Mouse (Mus musculus) embryonic facial prominence, embryonic 15.5 days (tissue): ENCODE results near the gene Gm20388. TPM values are rescaled to one million over a fixed set of nuclear protein-coding genes. Genes with fewer than 3 reads are reported as not detected.

ENCODE experiments used
- ATAC-seq: fragments of 200-750 bp; cut with Nextera tagmentation; 2 replicates; pipeline ENCODE4 v1.8.0; 2017; ENCODE audit warnings: low read depth, moderate TSS enrichment; ENCODE audit not compliant: insufficient number of reproducible peaks, low FRiP score, low TSS enrichment
- H3K27ac ChIP-seq: fragments of 300-500 bp; sonication (generic); replicated peaks from 2 replicates; pipeline ENCODE4 v1.5.1; 2015; ENCODE audit warnings: mild to moderate bottlenecking, inconsistent platforms
- H3K27me3 ChIP-seq: fragments of 300-500 bp; sonication (generic); 2 replicates; pipeline ENCODE4 v1.6.1; 2015; ENCODE audit warnings: inconsistent platforms
- H3K36me3 ChIP-seq: fragments of 300-500 bp; sonication (generic); 2 replicates; pipeline ENCODE4 v1.6.1; 2015; ENCODE audit warnings: mild to moderate bottlenecking, inconsistent platforms
- H3K4me1 ChIP-seq: fragments of 300-500 bp; sonication (generic); 2 replicates; pipeline ENCODE4 v1.6.1; 2015; ENCODE audit warnings: inconsistent platforms
- H3K4me2 ChIP-seq: fragments of 300-500 bp; sonication (generic); replicated peaks from 2 replicates; pipeline ENCODE4 v1.6.1; 2015; ENCODE audit warnings: mild to moderate bottlenecking, inconsistent platforms
- H3K4me3 ChIP-seq: fragments of 300-500 bp; sonication (generic); replicated peaks from 2 replicates; pipeline ENCODE4 v1.5.1; 2015; ENCODE audit warnings: mild to moderate bottlenecking, inconsistent platforms
- H3K9ac ChIP-seq: fragments of 300-500 bp; sonication (generic); 2 replicates; pipeline ENCODE4 v1.6.1; 2015; ENCODE audit warnings: inconsistent platforms
- H3K9me3 ChIP-seq: fragments of 300-500 bp; sonication (generic); replicated peaks from 2 replicates; pipeline ENCODE4 v1.6.1; 2016; ENCODE audit warnings: inconsistent platforms
- WGBS: fragments of 180-500 bp; shearing (Covaris S2); methylation state at CpG from one replicate; pipeline ENCODE4 v1.1.7; 2015; 5-methylcytosine and 5-hydroxymethylcytosine counted together
- polyA plus RNA-seq: library from polyadenylated mRNA; unstranded; fragments of >200 nt; fragmentation: Nextera tagmentation; extraction: Ambion mirVana; gene quantifications from 2 replicates; pipeline ENCODE4 v1.2.1, GENCODE M21; 2015

The Gm20388 gene
- polyA plus RNA-seq, 1 experiment from 2014 or later: 8.0 TPM

DNA sequence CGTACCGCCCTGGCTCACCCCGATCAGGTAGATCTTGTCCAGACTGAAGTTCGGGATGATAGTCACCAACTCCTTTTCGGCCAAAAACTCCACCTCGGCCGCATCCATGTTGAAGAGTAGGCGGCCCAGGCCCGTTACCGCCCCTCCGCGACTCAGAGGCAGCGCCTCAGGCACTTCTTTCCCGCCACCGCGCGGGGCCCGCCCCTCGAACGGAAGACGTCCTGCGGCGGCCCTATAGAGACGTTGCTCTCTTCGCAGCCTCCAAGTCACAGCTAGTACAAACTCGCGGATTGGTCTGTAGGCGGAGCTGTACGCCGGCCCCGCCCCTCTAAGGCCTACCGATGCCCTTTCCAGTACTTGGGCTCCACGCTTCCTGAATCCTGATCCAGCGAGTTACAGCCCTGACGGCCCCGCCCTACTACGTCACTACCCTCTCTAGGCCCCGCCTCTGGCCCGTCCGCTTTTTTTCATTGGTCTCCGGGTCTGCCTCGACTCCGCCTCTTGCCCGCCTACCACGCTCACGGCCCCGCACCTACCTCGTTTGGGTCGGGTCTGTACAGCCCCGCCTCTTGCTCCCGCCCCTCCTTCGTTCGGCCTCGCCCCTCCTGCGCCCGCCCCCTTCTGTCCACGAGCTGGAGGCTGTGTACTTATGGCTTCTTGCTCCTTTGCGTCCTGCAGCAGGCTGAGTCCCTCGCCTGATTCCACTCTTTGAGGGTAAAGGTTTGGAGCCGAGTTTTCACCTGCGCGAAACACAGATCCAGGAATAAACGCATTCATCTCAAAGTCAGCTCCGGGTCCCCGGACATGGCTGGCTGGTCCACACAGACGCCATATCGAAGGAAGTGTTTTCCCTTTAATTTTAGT lies 678.5 kb downstream of the Gm20388 start, which contains the start of gene Gins2:
Gins2 (minus strand) TSS at position 397 of the 864 bp plus-strand sequence.
- Histone ChIP-seq H3K4me2 (peak within 1 kb of the TSS; percentile 90), H3K27me3 (no peaks in the 10 kb centered on the region), H3K36me3 (peaks cover 17% of the 10 kb centered on the region), H3K9me3 (no peaks in the 10 kb centered on the region), H3K27ac (peak within 1 kb of the TSS; percentile 73), H3K9ac (peak within 1 kb of the TSS; percentile 65), H3K4me1 (peaks cover 21% of the 10 kb centered on the region), H3K4me3 (peak within 1 kb of the TSS; percentile 75)
- under 1% methylated on average over 67 of the region's 67 CpGs for WGBS
- peak; percentile 99 for ATAC-seq

DNA sequence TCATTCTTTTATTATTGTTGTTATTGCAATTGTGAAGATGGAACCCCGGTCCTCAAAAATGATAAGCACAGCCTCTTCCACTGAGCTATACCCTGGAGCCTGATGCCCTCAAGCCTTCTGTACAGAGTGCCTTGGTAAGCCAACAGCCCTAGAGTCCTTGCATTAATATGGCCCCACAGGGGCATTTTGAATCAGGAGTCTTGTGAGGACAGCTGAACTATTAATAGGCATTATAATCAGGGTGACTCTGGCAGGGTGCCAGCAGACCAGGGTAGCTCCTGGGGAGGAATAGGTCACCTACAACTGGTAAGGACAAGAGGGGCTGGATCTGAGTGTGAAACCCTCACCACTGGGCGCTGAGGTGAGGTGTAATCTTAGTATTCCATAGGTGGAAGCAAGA lies 679.3 kb downstream of the Gm20388 start:
- peaks cover 10% of the 10 kb centered on the region for H3K36me3 ChIP-seq
- H3K9ac ChIP-seq: peak overlapping the region; percentile 44; the same call in 1 of the 2 replicates
- peak overlapping the region; percentile 75 for H3K4me3 ChIP-seq
- peak overlapping the region; percentile 68 for H3K27ac ChIP-seq
- H3K27me3 ChIP-seq: no peaks in the 10 kb centered on the region
- H3K4me2 ChIP-seq: peak overlapping the region; percentile 67
- peaks cover 21% of the 10 kb centered on the region for H3K4me1 ChIP-seq
- H3K9me3 ChIP-seq: no peaks in the 10 kb centered on the region
- ATAC-seq: no peak
- 56% methylated on average over 2 of the region's 2 CpGs for WGBS

DNA sequence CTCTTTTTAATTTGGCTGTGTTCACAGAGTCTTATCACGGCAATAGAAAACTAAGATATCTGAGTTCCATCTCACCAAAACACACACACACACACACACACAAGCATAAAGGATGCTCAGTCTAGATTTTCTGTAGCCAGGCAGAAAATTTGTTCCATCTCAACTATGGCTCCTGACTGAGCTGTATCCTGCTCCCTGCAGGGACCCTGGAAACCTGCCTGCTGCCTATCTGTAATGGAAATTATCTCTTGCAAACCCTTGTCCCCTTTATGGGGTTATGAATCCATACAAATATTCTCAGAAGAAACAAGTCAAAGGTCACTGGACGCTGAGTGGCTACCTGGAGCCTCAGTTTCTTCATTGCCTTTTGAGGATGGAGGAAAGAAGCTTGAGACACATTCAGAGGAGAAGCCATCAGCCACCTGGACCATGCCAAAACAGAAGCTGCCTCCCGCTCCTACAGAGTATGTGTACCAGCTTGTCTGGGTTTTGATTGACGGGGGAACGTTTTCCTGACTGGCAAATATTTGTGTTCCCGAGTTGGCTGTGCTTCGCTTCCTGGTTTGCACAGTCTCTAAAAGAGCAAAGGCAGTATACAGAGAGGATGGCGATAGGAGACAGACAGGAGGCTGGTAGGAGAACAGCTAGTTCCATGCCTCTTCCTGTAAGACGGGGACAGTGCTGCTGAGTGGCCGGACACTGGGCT lies 681.1 kb downstream of the Gm20388 start:
- Histone ChIP-seq H3K9me3 (no peaks in the 10 kb centered on the region), H3K27ac (no peak overlapping the region; the same call in 1 of the 2 replicates), H3K4me3 (no peak overlapping the region), H3K36me3 (no peaks in the 10 kb centered on the region), H3K4me2 (no peak overlapping the region), H3K27me3 (no peaks in the 10 kb centered on the region), H3K4me1 (peaks cover 21% of the 10 kb centered on the region), H3K9ac (no peak overlapping the region)
- WGBS: 51% methylated on average over 10 of the region's 10 CpGs
- no peak for ATAC-seq

DNA sequence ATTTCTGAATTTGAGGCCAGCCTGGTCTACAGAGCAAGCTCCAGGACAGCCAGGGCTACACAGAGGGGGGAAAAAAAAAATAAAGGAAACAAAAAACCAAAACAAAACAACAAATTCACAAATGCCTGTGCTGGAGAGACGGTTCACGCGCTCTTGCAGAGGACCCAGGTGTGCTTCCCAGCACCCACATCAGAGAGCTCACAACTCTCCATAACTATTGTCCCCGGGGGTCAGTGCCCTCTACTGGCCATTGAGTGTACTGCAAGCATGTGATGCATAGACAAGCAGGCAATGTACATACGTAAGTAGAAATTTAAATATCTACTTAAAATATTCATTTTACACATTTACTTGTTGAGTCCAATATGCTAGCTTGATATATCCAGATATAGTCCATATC lies 683.9 kb downstream of the Gm20388 start:
- Histone ChIP-seq H3K4me3 (no peak overlapping the region), H3K9me3 (no peaks in the 10 kb centered on the region), H3K36me3 (no peaks in the 10 kb centered on the region), H3K27me3 (no peaks in the 10 kb centered on the region), H3K9ac (no peak overlapping the region), H3K4me1 (peaks cover 20% of the 10 kb centered on the region), H3K27ac (no peak overlapping the region), H3K4me2 (no peak overlapping the region)
- no peak for ATAC-seq
- WGBS: 84% methylated on average over 5 of the region's 5 CpGs

DNA sequence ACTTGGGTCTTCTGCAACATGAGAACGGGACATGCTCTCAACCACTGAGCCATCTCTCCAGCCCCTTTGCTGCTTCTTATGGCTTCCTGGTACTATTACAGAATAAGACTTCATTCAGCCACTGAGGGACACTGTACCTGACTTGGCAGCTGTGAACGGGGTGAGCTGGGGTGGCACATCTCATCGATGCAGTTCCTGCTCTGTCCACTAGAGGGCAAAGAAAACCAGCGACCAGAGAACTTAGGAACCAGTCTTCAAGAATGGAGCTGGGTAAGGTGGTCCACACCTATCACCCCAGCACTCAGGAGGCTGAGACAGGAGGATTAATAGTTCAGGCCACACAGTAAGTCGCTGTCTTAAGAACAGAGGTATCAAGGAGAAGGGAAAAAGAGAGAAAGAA lies 685.3 kb downstream of the Gm20388 start:
- peaks cover 14% of the 10 kb centered on the region for H3K4me1 ChIP-seq
- no peaks in the 10 kb centered on the region for H3K27me3 ChIP-seq
- no peak overlapping the region for H3K4me2 ChIP-seq
- no peak overlapping the region for H3K4me3 ChIP-seq
- H3K9ac ChIP-seq: no peak overlapping the region
- 13% methylated on average over 5 of the region's 5 CpGs for WGBS
- no peaks in the 10 kb centered on the region for H3K36me3 ChIP-seq
- ATAC-seq: no peak
- no peaks in the 10 kb centered on the region for H3K9me3 ChIP-seq
- H3K27ac ChIP-seq: no peak overlapping the region

DNA sequence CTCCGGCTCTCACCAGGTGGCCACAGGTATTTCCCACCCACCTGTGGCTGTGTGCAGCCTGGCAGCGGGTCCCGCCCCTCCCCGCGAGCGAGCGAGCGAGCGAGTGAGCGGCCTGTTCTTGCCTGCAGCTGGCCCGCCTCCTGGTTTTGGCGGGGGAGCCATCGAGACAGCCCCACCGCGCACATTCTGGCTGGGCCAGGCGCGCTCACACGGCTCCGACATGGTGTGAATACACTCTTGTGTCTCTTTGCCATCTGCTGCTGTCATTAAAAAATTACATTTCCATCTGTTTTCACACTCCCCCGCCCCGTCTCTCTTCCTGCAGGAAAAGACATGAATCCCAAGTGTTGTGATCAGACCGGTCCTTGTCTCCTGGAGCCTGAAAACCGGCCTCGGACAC lies 687.9 kb downstream of the Gm20388 start:
- H3K4me3 ChIP-seq: peak overlapping the region; percentile 17
- no peaks in the 10 kb centered on the region for H3K36me3 ChIP-seq
- H3K27me3 ChIP-seq: no peaks in the 10 kb centered on the region
- 0 out of 2 replicates have a peak overlapping the region, but pooled peaks have one; percentile 29 for H3K27ac ChIP-seq
- H3K9me3 ChIP-seq: no peaks in the 10 kb centered on the region
- H3K4me1 ChIP-seq: peaks cover 19% of the 10 kb centered on the region
- no peak overlapping the region for H3K9ac ChIP-seq
- H3K4me2 ChIP-seq: peak overlapping the region; percentile 43
- WGBS: 13% methylated on average over 24 of the region's 24 CpGs
- ATAC-seq: peak; percentile 39; the same call in 1 of the 2 replicates

DNA sequence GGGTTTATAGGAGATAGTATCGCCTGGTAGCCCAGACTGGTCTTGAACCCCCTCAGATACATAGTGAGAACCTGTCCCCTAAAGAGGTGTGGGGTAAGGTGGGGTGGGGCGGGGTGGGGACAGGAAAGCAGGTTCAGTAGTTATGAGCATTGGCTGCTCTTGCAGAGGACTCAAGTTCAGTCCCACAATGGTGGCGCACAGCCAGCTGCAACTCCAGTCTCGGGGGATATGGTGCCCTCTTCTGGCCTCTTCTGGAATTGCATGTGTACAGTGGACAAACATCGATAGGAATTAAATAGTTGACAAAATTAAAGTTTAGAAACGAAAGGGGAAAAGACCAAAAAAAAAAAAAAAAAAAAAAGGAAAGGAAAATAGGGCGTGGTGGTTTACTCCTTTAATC lies 688.9 kb downstream of the Gm20388 start:
- Histone ChIP-seq H3K4me2 (no peak overlapping the region), H3K9me3 (no peaks in the 10 kb centered on the region), H3K4me3 (no peak overlapping the region), H3K36me3 (no peaks in the 10 kb centered on the region), H3K9ac (no peak overlapping the region), H3K27ac (no peak overlapping the region), H3K4me1 (peaks cover 19% of the 10 kb centered on the region), H3K27me3 (no peaks in the 10 kb centered on the region)
- WGBS: 57% methylated on average over 7 of the region's 7 CpGs
- ATAC-seq: no peak

DNA sequence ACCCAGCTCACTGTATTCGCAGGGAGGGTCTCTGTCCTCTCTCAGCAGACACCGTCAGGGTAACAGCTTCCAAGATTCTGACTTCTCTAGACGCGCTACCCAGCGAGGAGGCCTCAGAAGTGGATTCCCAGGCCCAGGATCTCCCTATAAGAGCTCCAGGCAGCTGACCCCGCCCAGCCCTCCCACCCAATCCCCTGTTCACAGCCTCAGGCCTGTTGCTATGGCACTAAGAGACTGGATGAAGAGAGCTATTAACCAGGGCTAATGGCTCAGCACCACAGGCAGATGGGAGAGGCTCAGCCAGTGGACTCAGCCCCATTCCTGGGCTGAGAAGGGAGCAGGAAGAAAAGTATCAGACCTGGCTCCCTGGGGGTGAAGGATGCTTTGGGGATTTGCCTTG lies 692.0 kb downstream of the Gm20388 start:
- H3K27ac ChIP-seq: no peak overlapping the region

DNA sequence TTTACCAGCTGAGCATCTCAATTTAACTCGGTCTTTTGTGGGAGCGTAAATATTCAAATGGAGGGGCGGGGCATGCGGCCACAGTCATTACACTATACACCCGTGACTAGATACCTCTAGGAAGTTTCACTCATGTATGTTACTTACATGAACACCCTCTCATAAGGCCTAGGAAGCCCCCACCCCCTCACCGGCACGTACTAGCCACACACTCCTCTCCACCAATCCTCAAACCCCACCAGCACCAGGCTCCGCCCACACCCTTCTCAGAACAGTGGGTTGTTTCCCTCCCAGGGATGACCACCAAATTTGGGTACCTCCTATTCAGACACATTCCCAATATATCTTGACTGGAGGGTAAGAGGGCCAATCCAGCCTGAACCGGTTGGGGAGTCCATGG lies 696.8 kb downstream of the Gm20388 start:
- Histone ChIP-seq H3K4me3 (no peak overlapping the region), H3K4me1 (peaks cover 6% of the 10 kb centered on the region), H3K27me3 (no peaks in the 10 kb centered on the region), H3K27ac (no peak overlapping the region), H3K9ac (no peak overlapping the region), H3K9me3 (no peaks in the 10 kb centered on the region), H3K4me2 (no peak overlapping the region), H3K36me3 (no peaks in the 10 kb centered on the region)
- no peak for ATAC-seq
- 78% methylated on average over 9 of the region's 9 CpGs for WGBS

More for the DNA sequence above, 692.0 kb downstream of the Gm20388 start:
- Histone ChIP-seq H3K4me3 (no peak overlapping the region), H3K4me1 (peaks cover 19% of the 10 kb centered on the region), H3K9ac (no peak overlapping the region), H3K27me3 (no peaks in the 10 kb centered on the region), H3K4me2 (no peak overlapping the region), H3K36me3 (no peaks in the 10 kb centered on the region), H3K9me3 (no peaks in the 10 kb centered on the region)
- no peak for ATAC-seq
- WGBS: 41% methylated on average over 6 of the region's 6 CpGs

DNA sequence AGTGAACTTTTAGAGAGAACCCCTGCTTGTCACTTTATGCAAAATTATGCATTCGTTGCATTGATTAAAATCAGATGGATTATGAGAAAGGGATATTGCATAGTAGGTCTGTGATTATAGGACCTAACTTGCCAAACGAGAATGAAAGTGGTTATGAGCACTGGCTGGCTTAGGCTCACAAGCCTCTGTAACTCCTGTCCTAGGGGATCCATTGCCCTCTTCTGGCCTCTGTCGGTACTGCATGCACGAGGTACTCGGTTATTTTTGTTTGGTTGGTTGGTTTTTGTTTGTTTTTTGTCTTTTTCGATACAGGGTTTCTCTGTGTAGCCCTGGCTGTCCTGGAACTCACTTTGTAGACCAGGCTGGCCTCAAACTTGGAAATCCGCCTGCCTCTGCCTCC lies 697.2 kb downstream of the Gm20388 start:
- no peak for ATAC-seq
- Histone ChIP-seq H3K27me3 (no peaks in the 10 kb centered on the region), H3K27ac (no peak overlapping the region), H3K9ac (no peak overlapping the region), H3K4me2 (no peak overlapping the region), H3K36me3 (no peaks in the 10 kb centered on the region), H3K9me3 (no peaks in the 10 kb centered on the region), H3K4me3 (no peak overlapping the region), H3K4me1 (peaks cover 2% of the 10 kb centered on the region)
- WGBS: 12% methylated on average over 7 of the region's 7 CpGs

DNA sequence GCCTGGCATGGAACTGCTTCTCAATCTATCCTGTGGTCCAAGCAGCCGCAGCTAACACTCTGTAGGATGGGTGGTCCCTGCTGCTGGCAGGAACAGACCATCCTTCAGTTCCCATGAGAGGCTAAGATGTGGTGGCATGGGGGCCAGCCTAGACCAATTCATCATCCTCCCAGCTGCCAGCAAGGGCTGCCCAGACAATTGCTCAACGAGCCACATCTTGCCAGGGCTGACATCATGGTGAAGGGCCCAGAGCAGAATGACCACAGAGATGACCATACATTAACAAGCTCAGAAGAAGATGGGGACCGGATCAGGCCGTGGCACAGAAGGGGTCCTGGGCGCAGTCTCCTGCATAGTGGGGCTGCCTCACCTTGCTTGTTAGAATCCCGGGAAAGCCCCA lies 700.2 kb downstream of the Gm20388 start:
- H3K9me3 ChIP-seq: no peaks in the 10 kb centered on the region
- ATAC-seq: no peak
- H3K4me3 ChIP-seq: no peak overlapping the region
- no peak overlapping the region for H3K4me2 ChIP-seq
- no peaks in the 10 kb centered on the region for H3K27me3 ChIP-seq
- no peak overlapping the region for H3K9ac ChIP-seq
- no peaks in the 10 kb centered on the region for H3K36me3 ChIP-seq
- H3K4me1 ChIP-seq: no peaks in the 10 kb centered on the region; the same call in 1 of the 2 replicates
- H3K27ac ChIP-seq: no peak overlapping the region
- 76% methylated on average over 6 of the region's 6 CpGs for WGBS
